Mouse (Mus musculus) gastrocnemius, postnatal 4 days (tissue): ENCODE data around the gene Myo18a. TPM values are rescaled to one million over a fixed set of nuclear protein-coding genes. Genes with fewer than 3 reads are reported as not detected.
A peak's percentile ranks its signal among the peaks of the same experiment; 100 is the strongest.

ENCODE experiments used
- DNase-seq, 2 experiments: peaks; one replicate each; pipeline ENCODE4 v3.0.0; 2021 to 2022; ENCODE audit warnings: low spot score in 2 of 2, mixed read lengths in 2 of 2
- total RNA-seq, 2 experiments: library from RNA; stranded (reverse); gene quantifications; 2 replicates each; pipeline ENCODE4 v1.2.3; 2021

Myo18a gene
- total RNA-seq, 2 experiments from 2014 or later, result 261 to 280 TPM

DNA sequence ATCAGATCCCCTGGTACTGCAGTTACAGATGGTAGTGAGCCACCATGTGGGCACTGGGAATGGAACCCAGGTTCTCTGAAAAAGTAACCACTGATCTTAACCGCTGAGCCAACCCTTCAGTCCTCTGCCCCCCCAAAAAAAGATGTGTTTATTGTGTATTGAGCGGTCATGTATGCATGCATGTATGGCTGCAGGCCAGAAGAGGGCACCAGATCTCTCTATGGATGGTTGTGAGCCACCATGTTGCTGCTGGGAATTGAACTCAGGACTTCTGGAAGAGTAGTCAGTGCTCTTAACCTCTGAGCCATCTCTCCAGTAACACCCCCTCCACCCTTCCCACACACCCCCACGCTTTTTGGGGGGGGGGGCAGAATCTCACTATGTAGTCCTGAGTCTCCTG, 72.1 kb downstream of the Myo18a start:
- DNase-seq, result no peak

- DNase-seq, result no peak
These were observed 73.2 kb downstream of the Myo18a start for GRCm38 (mm10) chr11:77836290-77836689.

- DNase-seq, result no peak
These were observed 73.7 kb downstream of the Myo18a start for GRCm38 (mm10) chr11:77836751-77837150.

- no peak for DNase-seq
These were observed 74.8 kb downstream of the Myo18a start for GRCm38 (mm10) chr11:77837856-77838255.

- DNase-seq, result no peak
These were observed 77.6 kb downstream of the Myo18a start for GRCm38 (mm10) chr11:77840523-77841245.

- no peak for DNase-seq
These were observed 80.2 kb downstream of the Myo18a start for GRCm38 (mm10) chr11:77843068-77843905.

DNA sequence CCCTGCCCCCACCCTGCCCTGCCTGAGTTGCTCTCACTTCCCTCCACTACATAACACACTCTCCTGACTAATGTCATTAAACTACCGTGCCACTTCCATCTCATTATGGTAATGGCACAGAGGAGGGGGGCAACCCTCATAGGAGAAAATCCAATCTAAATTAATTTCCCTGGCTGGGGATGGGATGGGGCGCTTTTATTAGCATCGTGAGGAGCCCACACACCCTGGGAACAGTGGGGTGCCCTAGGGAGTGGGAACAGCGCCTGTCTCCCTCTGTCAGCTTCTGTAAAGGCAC, 80.8 kb downstream of the Myo18a start:
- DNase-seq, result no peak

DNA sequence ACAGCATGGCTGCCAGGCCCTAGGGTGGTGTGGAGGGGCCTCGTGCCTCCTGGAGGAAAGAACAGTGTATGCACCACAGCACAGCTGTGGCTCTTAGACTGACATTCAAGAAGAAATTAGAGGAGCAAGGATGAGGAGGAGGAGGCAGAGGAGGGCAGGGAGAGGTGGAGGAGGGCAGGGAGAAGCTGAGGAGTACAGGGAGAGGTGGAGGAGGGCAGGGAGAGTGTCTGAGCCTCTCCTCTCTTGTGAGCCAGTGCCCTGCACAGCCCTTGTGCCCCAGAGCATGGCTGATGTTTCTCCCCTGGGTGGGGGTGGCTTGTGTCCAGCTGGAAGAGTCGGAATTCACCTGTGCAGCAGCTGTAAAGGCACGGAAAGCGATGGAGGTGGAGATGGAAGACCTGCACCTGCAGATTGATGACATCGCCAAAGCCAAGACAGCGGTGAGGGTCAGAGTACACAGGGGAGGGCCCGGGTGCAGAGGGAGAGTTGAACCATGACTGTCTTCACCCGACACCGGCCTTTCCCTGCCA, 84.6 kb downstream of the Myo18a start:
- DNase-seq, result no peak

GRCm38 (mm10) chr11:77848131-77848530, 85.1 kb downstream of the Myo18a start:
- no peak for DNase-seq

DNA sequence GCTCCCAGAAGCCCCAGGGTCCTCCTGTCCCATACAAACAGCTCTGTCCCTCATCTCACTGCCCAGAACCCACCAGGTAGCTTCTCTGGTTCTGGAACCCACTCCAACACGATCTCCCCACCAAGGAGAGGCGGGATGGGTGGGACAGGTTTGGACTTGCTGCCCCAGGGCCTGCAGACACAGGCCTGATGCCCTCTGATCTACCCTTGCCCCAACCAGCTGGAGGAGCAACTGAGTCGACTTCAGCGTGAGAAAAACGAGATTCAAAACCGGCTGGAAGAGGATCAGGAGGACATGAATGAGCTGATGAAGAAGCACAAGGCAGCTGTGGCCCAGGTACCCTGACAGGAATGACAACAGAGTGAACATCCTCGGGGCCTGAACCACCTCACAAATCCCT, 86.1 kb downstream of the Myo18a start:
- DNase-seq, result no peak

- DNase-seq, result peak in 1 of 2 experiments; percentile 50
These were observed 87.6 kb downstream of the Myo18a start for GRCm38 (mm10) chr11:77850401-77851244.

DNA sequence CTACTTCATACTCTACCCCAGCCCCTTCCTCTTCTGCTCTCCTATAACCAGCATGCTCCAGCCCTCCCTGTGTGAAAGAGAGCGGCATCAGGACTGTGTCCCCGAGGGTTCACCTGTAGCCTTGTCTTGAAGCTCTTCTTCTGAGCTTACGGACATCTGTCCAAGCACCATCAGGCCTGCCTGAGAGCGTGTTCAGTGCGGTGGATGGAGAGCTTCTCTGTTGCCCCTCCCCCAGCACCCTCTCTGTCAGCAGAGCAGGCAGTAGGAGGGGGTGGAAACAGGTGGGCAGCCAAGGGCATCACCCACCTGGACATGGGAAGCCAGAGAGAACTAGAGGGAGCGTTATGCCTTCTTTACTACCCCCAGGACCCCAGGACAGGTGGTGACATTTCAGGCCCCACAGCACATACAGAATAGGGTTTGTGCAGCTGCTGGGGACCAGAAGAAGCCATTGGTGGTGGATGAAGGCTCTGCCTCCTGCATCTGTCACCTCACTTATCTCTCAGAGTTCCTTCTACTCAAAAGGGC, 88.5 kb downstream of the Myo18a start:
- no peak for DNase-seq

DNA sequence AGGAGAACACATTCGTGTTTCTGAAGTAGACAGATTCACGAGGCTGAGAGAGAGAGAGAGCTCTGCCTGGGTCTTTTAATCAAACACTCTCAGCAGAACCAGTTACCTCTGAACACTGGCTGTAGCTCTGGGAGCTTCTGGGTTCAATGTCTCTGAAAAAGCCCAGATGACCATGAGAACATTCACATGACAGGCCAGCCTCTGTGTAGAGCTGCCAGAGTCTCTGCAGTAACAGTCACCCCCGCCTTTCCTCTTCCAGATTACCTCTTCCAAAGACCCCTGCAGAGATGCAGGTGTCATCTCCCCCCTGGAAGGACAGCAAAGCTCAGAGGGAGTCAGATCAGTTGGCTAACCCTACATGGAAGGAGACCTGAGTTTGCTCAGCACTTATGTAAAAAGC, 89.1 kb downstream of the Myo18a start:
- DNase-seq, result no peak

- no peak for DNase-seq
These were observed 90.1 kb downstream of the Myo18a start for GRCm38 (mm10) chr11:77852941-77853668.

- DNase-seq, result no peak
These were observed 91.6 kb downstream of the Myo18a start for GRCm38 (mm10) chr11:77854641-77855040.

GRCm38 (mm10) chr11:77855396-77855795, 92.3 kb downstream of the Myo18a start:
- DNase-seq, result no peak

GRCm38 (mm10) chr11:77857089-77857488, 94.0 kb downstream of the Myo18a start:
- no peak for DNase-seq

- no peak for DNase-seq
These were observed 95.5 kb downstream of the Myo18a start for GRCm38 (mm10) chr11:77858589-77858988.

DNA sequence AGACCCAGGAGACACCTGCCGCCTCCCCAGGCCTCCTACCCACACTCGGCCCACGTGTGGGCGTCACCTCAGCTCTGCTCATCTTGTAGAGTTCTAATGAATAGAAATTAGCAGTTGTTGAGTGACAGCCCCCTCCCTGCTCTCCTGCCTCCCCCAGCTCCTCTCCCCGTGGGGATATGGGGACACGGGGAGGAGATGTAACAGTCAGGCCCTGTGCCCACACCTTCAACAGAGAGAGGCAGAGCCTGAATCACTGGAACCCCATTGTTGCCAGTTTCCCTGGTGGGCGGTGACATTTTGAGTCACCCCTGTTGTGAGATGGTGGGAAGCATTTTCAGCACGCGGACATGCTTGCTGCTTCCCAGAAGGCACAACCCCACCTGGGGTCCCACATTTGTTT, 97.9 kb downstream of the Myo18a start:
- no peak for DNase-seq

GRCm38 (mm10) chr11:77862887-77863286, 99.8 kb downstream of the Myo18a start:
- no peak for DNase-seq

DNA sequence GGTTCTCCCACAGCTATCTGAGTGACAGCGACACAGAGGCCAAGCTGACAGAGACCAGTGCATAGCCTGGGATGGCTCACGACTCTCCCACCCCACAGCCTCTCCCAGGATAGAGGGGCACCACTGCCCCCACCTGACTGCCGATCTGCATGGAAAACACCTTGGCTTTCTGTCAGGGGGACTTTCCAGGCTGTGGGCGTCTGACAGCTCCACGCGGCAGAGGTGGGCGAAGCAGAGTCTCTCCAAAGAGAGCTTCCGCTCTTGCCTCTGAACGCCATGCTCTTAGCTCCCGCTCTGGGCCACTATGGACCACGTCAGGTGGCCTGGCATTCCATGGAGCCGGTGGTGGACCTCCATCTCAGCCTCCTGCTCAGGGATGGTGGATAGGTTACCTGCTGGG, 101.7 kb downstream of the Myo18a start:
- DNase-seq, result no peak
